Mouse (Mus musculus) forebrain, embryonic 13.5 days (tissue): ENCODE data around the gene Prkar2b. TPM values are rescaled to one million over a fixed set of nuclear protein-coding genes. Genes with fewer than 3 reads are reported as not detected.

Source experiments
- ATAC-seq: fragments of 200-750 bp; cut with Nextera tagmentation; 2 replicates; pipeline ENCODE4 v1.8.0; 2017
- H3K27ac ChIP-seq: fragments of 300-500 bp; sonication (generic); 2 replicates; pipeline ENCODE4 v1.5.1; 2015; ENCODE audit warnings: inconsistent platforms, mild to moderate bottlenecking, moderate library complexity
- H3K27me3 ChIP-seq: fragments of 300-500 bp; sonication (generic); 2 replicates; pipeline ENCODE4 v1.6.1; 2015; ENCODE audit warnings: mild to moderate bottlenecking, inconsistent platforms
- H3K36me3 ChIP-seq: fragments of 300-500 bp; sonication (generic); 2 replicates; pipeline ENCODE4 v1.6.1; 2015; ENCODE audit warnings: mild to moderate bottlenecking, inconsistent platforms; ENCODE audit not compliant: poor library complexity, severe bottlenecking
- H3K4me1 ChIP-seq: fragments of 300-500 bp; sonication (generic); 2 replicates; pipeline ENCODE4 v1.6.1; 2015; ENCODE audit warnings: inconsistent platforms
- H3K4me2 ChIP-seq: fragments of 300-500 bp; sonication (generic); 2 replicates; pipeline ENCODE4 v1.6.1; 2015; ENCODE audit warnings: inconsistent platforms, mild to moderate bottlenecking, moderate library complexity
- H3K4me3 ChIP-seq: fragments of 300-500 bp; sonication (generic); 2 replicates; pipeline ENCODE4 v1.5.1; 2015; ENCODE audit warnings: mild to moderate bottlenecking, inconsistent platforms
- H3K9ac ChIP-seq: fragments of 300-500 bp; sonication (generic); 2 replicates; pipeline ENCODE4 v1.6.1; 2015; ENCODE audit warnings: mild to moderate bottlenecking, inconsistent platforms
- H3K9me3 ChIP-seq: fragments of 300-500 bp; sonication (generic); replicated peaks from 2 replicates; pipeline ENCODE4 v1.6.1; 2016; ENCODE audit warnings: inconsistent platforms
- WGBS: fragments of 180-500 bp; shearing (Covaris S2); methylation state at CpG from one replicate; pipeline ENCODE4 v1.1.7; 2015; 5-methylcytosine and 5-hydroxymethylcytosine counted together
- polyA plus RNA-seq: library from polyadenylated mRNA; unstranded; fragments of >200 nt; fragmentation: Nextera tagmentation; extraction: Ambion mirVana; gene quantifications from 2 replicates; pipeline ENCODE4 v1.2.1, GENCODE M21; 2015

Gene Prkar2b
- polyA plus RNA-seq, 1 experiment from 2014 or later: 65.4 TPM

DNA sequence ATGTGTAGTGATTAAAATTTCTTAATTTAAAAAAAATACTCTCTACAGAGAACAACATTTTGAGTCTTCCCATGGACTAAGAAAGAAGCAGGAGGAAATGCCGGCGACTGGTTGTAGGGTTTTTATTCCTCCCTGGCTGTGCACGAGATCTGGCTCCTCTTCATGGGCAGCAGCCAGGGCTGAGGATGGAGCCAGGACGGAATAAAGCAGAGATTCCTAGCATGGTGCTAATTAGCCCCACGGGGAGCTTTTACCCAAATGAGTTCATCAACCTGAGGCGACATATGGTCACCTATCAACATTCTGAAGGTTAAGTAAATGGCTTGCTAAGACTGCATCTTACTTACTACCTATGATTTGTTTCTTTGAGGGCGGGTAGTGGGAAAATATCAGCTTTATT lies 77.9 kb downstream of the Prkar2b start:
- 37% methylated on average over 7 of the region's 7 CpGs for WGBS
- H3K9ac ChIP-seq: no peak overlapping the region
- H3K4me3 ChIP-seq: no peak overlapping the region
- no peak overlapping the region for H3K27ac ChIP-seq
- 0 out of 2 replicates have a peak, but pooled peaks cover 11% of the 10 kb centered on the region for H3K36me3 ChIP-seq
- H3K4me1 ChIP-seq: peaks cover 21% of the 10 kb centered on the region
- no peaks in the 10 kb centered on the region for H3K9me3 ChIP-seq
- no peak overlapping the region for H3K4me2 ChIP-seq
- no peaks in the 10 kb centered on the region for H3K27me3 ChIP-seq
- ATAC-seq: peak; percentile 85

DNA sequence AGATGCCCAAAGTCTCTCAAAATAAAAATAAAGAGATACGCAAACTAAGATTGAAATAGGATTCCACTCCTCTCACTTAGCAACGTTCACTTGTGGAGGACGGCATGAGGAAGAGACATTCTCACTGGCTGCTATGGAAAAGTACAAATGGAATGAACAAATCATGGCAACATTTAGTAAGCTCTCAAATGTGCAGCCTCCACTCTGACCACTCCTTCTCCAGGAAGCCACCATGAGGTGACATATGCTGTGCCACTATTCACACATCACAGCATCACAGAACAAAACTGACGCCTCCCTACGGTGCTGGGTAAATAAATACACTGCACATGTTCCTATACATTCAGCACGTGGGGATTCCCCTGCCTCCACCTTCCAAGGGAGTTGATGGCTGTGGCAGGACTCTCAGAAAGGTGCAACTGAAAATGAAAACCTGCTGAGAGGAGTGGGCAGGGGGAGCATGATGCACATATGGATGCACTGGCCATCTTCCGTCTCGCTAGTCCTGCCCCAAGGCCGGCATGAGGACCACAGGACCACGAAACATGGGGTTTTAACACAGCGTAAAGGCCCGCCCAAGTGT lies 83.4 kb downstream of the Prkar2b start:
- ATAC-seq: no peak
- 71% methylated on average over 12 of the region's 12 CpGs for WGBS
- H3K9me3 ChIP-seq: no peaks in the 10 kb centered on the region

DNA sequence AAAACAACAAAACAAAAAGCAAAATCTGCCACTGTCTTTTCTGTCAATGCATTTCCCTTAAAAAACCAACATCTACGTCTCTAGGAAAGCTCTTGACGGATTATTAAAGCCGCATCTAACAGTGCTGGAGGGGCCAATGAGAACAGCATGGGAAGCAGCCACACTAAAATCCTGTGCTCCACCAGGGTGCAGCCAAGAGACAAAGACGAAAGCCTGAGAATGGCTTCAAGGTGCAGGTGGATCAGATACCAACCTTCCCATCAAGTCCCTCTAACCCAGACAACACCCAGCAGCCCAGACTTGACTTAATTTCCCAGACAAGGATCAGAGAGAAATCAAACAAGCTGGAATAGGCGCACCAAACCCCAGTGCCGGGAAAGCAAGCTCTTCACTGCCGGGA lies 84.6 kb downstream of the Prkar2b start:
- no peak overlapping the region for H3K9ac ChIP-seq

More for the DNA sequence above, 83.4 kb downstream of the Prkar2b start:
- Histone ChIP-seq H3K4me2 (no peak overlapping the region), H3K36me3 (no peaks in the 10 kb centered on the region), H3K4me1 (peaks cover 14% of the 10 kb centered on the region), H3K4me3 (no peak overlapping the region), H3K27me3 (no peaks in the 10 kb centered on the region), H3K27ac (no peak overlapping the region), H3K9ac (no peak overlapping the region)

DNA sequence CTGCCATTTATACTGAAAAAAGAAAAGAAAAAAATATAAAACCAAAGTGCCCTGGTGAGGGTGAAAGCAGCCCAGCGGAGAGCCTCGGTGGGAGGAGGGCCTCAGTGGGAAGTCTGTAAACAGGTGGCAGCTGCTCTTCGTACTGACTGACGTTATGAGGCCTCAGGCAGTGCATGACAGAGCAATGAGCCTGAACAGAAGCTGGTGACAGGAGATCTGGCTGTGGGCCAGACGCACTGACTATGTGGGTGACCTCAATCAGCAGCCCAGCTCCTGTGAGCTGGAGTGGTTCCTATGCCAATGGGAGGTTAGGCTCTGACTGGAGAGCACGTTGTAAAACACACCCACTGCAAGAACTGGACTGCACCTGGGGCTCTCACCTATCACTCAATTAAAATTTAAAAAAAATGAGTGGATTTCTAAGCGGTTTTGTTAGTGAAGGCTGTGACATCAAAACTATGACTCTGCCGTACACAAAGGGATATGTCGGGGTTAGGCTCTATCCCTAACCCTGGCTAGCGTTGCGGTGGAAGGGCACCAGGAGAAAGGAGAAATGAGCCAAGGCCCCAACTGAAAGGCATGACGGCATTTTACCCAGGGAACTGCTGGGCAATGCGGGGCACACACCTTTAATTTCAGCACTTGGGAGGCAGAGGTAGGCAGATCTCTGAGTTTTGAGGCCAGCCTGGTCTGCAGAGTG lies 87.5 kb downstream of the Prkar2b start:
- WGBS: 41% methylated on average over 13 of the region's 13 CpGs
- Histone ChIP-seq H3K27ac (peak overlapping the region; percentile 48), H3K9ac (no peak overlapping the region), H3K27me3 (no peaks in the 10 kb centered on the region), H3K4me3 (no peak overlapping the region), H3K36me3 (peaks cover 11% of the 10 kb centered on the region; the same call in 1 of the 2 replicates), H3K9me3 (no peaks in the 10 kb centered on the region), H3K4me2 (no peak overlapping the region), H3K4me1 (peaks cover 14% of the 10 kb centered on the region)
- peak; percentile 96 for ATAC-seq

More for the DNA sequence above, 84.6 kb downstream of the Prkar2b start:
- H3K4me3 ChIP-seq: no peak overlapping the region
- no peaks in the 10 kb centered on the region for H3K27me3 ChIP-seq
- H3K4me2 ChIP-seq: no peak overlapping the region
- H3K36me3 ChIP-seq: peaks cover 1% of the 10 kb centered on the region; the same call in 1 of the 2 replicates
- peaks cover 14% of the 10 kb centered on the region for H3K4me1 ChIP-seq
- no peak overlapping the region for H3K27ac ChIP-seq
- no peak for ATAC-seq
- H3K9me3 ChIP-seq: no peaks in the 10 kb centered on the region
- 58% methylated on average over 7 of the region's 7 CpGs for WGBS

DNA sequence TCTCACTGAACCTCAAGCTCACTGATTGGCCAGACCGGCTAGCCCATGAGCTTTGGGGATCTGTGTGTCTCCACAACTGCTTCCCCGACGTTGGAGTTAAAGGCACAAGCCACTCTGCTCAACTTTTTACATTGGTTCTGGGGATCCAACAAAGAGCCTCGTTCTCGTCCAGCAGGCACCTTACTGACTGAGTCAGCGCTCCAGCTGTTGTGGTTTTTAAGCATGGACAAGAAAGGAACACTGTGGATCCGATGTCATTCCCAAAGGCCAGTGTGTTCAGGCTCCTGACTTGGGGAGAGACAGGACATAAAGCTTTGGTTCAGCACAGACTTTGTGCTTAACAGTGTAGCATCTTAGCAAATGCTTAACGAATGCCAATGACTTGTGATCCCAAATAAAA lies 89.5 kb downstream of the Prkar2b start:
- no peak overlapping the region for H3K4me2 ChIP-seq
- no peak for ATAC-seq
- no peaks in the 10 kb centered on the region for H3K27me3 ChIP-seq
- peaks cover 11% of the 10 kb centered on the region; the same call in 1 of the 2 replicates for H3K36me3 ChIP-seq
- no peak overlapping the region for H3K9ac ChIP-seq
- peaks cover 11% of the 10 kb centered on the region; the same call in 1 of the 2 replicates for H3K4me1 ChIP-seq
- H3K4me3 ChIP-seq: no peak overlapping the region
- 83% methylated on average over 8 of the region's 8 CpGs for WGBS
- no peaks in the 10 kb centered on the region for H3K9me3 ChIP-seq
- H3K27ac ChIP-seq: no peak overlapping the region

DNA sequence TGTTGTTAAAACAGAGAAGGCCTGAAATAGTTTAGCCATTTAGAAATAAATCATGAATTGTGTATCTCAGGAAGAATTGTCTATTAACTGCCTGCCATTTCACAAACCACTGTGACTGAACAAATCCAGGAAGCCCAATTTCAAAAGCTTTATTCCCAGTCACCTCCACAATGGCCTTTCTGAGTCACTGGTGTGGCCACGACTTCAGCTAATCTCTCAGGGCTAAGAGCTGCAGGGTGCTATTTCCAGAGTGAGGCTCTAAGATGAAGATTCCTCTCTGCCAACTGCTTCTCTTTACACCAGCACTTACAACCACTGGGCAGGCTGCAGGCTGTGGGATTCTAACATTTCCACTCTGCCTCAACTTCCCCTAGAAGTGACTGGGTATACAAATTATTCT lies 92.0 kb downstream of the Prkar2b start:
- ATAC-seq: no peak
- H3K27me3 ChIP-seq: no peaks in the 10 kb centered on the region
- 7% methylated on average over 1 of the region's 1 CpGs for WGBS

DNA sequence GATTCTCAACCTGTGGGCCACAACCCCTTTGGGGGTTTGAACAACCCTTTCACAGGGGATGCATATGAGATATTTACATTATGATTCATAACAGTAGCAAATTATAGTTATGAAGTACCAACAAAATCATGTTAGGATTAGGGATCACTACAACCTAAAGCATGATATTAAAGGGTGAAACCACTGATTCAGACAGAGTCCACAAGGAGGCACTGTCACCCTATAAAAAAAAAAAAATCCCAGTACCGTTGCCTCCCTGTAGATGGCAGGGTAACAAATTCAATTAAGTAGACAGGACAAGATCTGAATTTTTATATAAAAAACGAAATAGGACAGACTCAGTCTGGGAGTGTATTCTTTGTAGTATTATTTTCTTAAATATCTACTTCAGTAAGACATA lies 93.6 kb downstream of the Prkar2b start:
- Histone ChIP-seq H3K9ac (no peak overlapping the region), H3K4me3 (no peak overlapping the region), H3K4me1 (0 out of 2 replicates have a peak, but pooled peaks cover 4% of the 10 kb centered on the region)

More for the DNA sequence above, 92.0 kb downstream of the Prkar2b start:
- Histone ChIP-seq H3K27ac (no peak overlapping the region), H3K4me2 (no peak overlapping the region), H3K4me3 (no peak overlapping the region), H3K36me3 (peaks cover 12% of the 10 kb centered on the region; the same call in 1 of the 2 replicates), H3K9ac (no peak overlapping the region), H3K9me3 (no peaks in the 10 kb centered on the region), H3K4me1 (peaks cover 11% of the 10 kb centered on the region; the same call in 1 of the 2 replicates)

DNA sequence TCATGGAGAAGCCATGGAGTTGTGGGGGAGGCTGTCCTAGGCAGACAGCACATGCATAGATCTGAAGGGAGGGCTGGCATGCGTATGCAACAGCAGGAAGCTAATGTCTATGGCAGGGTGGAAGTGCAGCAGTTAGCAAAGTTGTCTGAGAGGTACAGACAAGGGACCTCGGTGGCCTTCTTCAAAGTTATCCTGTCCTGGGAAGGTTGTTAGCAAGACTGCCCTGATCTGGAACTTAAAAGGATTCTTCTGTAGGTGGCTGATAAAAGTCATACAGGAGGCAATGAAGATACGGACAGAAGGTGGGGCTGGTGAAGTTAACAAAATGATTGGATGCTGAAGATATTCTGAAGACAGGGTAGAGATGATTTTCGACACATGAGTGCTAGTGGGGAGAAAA lies 94.7 kb downstream of the Prkar2b start:
- H3K9ac ChIP-seq: no peak overlapping the region
- no peak overlapping the region for H3K4me3 ChIP-seq
- H3K4me2 ChIP-seq: no peak overlapping the region
- no peaks in the 10 kb centered on the region for H3K27me3 ChIP-seq
- ATAC-seq: no peak
- WGBS: 84% methylated on average over 4 of the region's 4 CpGs
- H3K27ac ChIP-seq: no peak overlapping the region
- no peaks in the 10 kb centered on the region for H3K9me3 ChIP-seq
- peaks cover 17% of the 10 kb centered on the region; the same call in 1 of the 2 replicates for H3K36me3 ChIP-seq
- 0 out of 2 replicates have a peak, but pooled peaks cover 4% of the 10 kb centered on the region for H3K4me1 ChIP-seq

More for the DNA sequence above, 93.6 kb downstream of the Prkar2b start:
- no peaks in the 10 kb centered on the region for H3K27me3 ChIP-seq
- H3K9me3 ChIP-seq: no peaks in the 10 kb centered on the region
- H3K27ac ChIP-seq: no peak overlapping the region
- 6% methylated on average over 2 of the region's 2 CpGs for WGBS
- peaks cover 18% of the 10 kb centered on the region; the same call in 1 of the 2 replicates for H3K36me3 ChIP-seq
- peak; percentile 55 for ATAC-seq
- no peak overlapping the region for H3K4me2 ChIP-seq

DNA sequence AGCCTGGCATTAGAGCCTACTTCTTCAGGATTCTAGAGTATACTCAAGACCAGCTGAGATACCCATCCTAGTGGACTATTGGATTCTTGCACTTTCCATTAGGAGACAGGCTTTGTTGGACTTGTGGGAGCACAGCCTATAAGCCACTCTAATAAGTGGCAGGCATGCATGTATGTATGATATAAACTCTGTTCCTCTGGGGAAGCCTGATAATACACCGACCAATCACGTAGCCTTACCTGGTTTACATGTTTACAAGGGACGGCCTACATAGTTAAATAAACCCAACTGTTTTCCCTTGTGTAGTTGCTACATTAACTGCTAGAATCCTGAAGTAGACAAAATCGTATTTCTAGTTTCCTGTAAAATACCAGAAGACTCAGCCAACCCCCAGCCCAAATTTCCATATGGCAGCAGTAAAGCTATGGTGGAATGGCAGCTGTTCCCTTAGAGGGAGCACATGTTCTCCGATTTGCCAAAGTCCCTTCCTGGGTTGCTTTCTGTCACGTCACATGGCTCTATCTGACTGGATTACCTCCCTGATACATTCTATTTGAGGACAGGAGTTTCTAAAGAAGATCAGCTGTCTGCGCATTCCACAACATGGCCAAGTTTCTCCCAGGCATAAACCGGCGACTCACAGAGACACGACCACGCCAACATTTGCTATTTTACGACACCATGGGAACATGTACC lies 95.4 kb downstream of the Prkar2b start:
- Histone ChIP-seq H3K9me3 (no peaks in the 10 kb centered on the region), H3K27me3 (no peaks in the 10 kb centered on the region), H3K4me1 (0 out of 2 replicates have a peak, but pooled peaks cover 4% of the 10 kb centered on the region), H3K4me2 (no peak overlapping the region), H3K4me3 (no peak overlapping the region), H3K9ac (no peak overlapping the region), H3K27ac (0 out of 2 replicates have a peak overlapping the region, but pooled peaks have one; percentile 25), H3K36me3 (peaks cover 10% of the 10 kb centered on the region; the same call in 1 of the 2 replicates)
- WGBS: 91% methylated on average over 12 of the region's 12 CpGs
- peak; percentile 55; the same call in 1 of the 2 replicates for ATAC-seq

DNA sequence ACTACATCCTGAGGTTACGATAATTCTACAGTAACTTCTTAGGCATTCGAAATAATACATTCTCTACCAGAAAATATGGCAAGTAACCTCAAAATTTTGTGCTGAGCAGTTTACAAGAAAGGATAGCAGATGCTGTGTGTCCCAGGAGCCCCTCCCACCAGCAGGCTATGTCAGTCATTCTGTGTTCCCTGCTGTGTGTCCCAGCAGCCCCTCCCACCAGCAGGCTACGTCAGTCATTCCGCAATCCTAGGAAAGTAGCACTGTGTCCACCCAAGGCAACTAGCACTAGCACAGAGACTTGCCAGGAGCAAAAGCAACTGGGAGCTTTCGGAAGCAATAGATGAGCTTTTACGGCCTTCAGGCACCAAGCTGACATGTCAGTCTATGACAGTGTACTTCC lies 97.0 kb downstream of the Prkar2b start:
- peak overlapping the region; percentile 31; the same call in 1 of the 2 replicates for H3K27ac ChIP-seq
- no peak overlapping the region for H3K4me3 ChIP-seq
- H3K27me3 ChIP-seq: no peaks in the 10 kb centered on the region
- H3K36me3 ChIP-seq: peaks cover 12% of the 10 kb centered on the region; the same call in 1 of the 2 replicates
- 78% methylated on average over 6 of the region's 6 CpGs for WGBS
- ATAC-seq: 0 out of 2 replicates have a peak, but pooled peaks have one; percentile 34
- H3K9ac ChIP-seq: no peak overlapping the region
- no peak overlapping the region for H3K4me2 ChIP-seq
- H3K9me3 ChIP-seq: no peaks in the 10 kb centered on the region
- H3K4me1 ChIP-seq: 0 out of 2 replicates have a peak, but pooled peaks cover 4% of the 10 kb centered on the region

DNA sequence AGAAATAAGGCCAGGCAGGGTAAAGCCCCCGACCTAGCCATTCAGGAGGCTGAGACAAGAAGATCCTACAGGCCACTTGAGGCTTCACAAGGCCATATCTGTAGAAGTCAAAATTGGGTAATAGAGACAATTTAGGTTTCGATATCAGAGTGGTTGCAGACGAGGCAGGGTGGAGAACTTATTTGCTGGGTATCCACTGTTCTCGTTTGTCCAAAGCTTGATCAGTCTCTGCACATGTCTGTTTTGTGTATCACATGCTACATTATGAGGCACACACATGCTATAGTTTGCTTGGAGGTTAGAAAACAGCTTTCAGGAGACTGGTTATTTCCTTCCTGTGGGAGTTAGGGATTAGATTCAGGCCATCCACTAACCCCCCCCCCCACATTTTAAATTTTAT lies 105.3 kb downstream of the Prkar2b start:
- H3K4me1 ChIP-seq: peaks cover 5% of the 10 kb centered on the region; the same call in 1 of the 2 replicates
- H3K4me3 ChIP-seq: no peak overlapping the region
- H3K36me3 ChIP-seq: peaks cover 3% of the 10 kb centered on the region; the same call in 1 of the 2 replicates
- H3K9me3 ChIP-seq: no peaks in the 10 kb centered on the region
- no peak overlapping the region for H3K4me2 ChIP-seq
- no peak overlapping the region for H3K9ac ChIP-seq
- no peaks in the 10 kb centered on the region for H3K27me3 ChIP-seq
- 84% methylated on average over 4 of the region's 4 CpGs for WGBS
- no peak for ATAC-seq
- H3K27ac ChIP-seq: no peak overlapping the region

DNA sequence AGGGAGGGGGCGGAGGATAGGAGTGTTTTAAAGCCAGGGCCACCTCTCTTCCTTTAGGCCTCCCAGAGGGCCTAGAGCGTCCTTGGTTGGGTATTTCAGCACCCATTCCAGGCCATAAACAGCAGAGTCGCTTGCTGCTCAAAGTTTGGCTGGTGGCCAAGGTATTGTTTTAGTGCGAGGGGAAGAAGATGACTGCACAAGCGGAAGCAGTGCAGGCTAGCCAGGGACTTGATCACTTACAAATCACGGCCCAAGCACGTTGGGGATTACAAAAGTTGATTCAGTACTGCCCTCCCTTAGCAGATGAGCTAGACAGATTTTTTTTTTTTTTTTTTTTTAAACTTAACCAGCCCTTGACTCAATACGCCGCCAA lies 110.5 kb downstream of the Prkar2b start:
- ATAC-seq: no peak
- Histone ChIP-seq H3K4me1 (peaks cover 12% of the 10 kb centered on the region; the same call in 1 of the 2 replicates), H3K9me3 (no peaks in the 10 kb centered on the region), H3K9ac (peak overlapping the region; percentile 58), H3K27ac (peak overlapping the region; percentile 76), H3K4me2 (peak overlapping the region; percentile 65), H3K36me3 (no peaks in the 10 kb centered on the region), H3K27me3 (no peaks in the 10 kb centered on the region), H3K4me3 (peak overlapping the region; percentile 42)
- WGBS: 3% methylated on average over 9 of the region's 9 CpGs
